ENCODE assay signal across 9 mouse cellular contexts in genomic region chr6:87730141-87730540, GRCm38 (mm10). TPM values are rescaled to one million over a fixed set of nuclear protein-coding genes. Genes with fewer than 3 reads are reported as not detected.
DNase-seq lines count a peak whose midpoint lies in the region; ATAC-seq and TF ChIP-seq lines count a peak whose summit lies in the region.
"Had no signal": no experiment of that assay in that cellular context is flagged by ENCODE, and none has a peak within 500 bp of the region (broad histone marks: within the 10 kb centered on the region; RNA-seq: fewer than 3 reads in every experiment).

No protein-coding gene starts in this region.

- TF ChIP-seq CTCF in left cerebral cortex, adult 2 months (IDR thresholded peaks at IDR 0.05): no peak
- TF ChIP-seq CTCF in intestine, postnatal 0 days (IDR thresholded peaks at IDR 0.05; ENCODE audit: low read depth): no peak

- no peak for ATAC-seq in forebrain, embryonic 12.5 days (ENCODE audit: low FRiP score)
- ATAC-seq in intestine, postnatal 0 days: no peak
- ATAC-seq in neural tube, embryonic 13.5 days (ENCODE audit: low read depth): no peak

- H3K36me3 ChIP-seq in forebrain, embryonic 12.5 days (replicated peaks): no peaks in the 10 kb centered on the region
- H3K36me3 ChIP-seq in intestine, postnatal 0 days (ENCODE audit: control insufficient read depth, insufficient read depth): no peaks in the 10 kb centered on the region
- no peaks in the 10 kb centered on the region for H3K36me3 ChIP-seq in neural tube, embryonic 13.5 days

- DNase-seq in left cerebral cortex, adult 2 months (ENCODE audit: extremely low spot score in 1 of 2, low spot score in 2 of 2): no peak
- DNase-seq in left cerebral cortex, postnatal 25 days (ENCODE audit: low spot score in 2 of 2): no peak
- DNase-seq in left cerebral cortex, postnatal 10 days (ENCODE audit: extremely low spot score in 1 of 2, low spot score in 2 of 2): no peak
- DNase-seq in left cerebral cortex, adult 8-10 months (ENCODE audit: low spot score in 2 of 2): no peak
- DNase-seq in ovary, postnatal 10 days (ENCODE audit: low spot score): no peak
- DNase-seq: thymus, postnatal 4 days had no signal

- peaks cover 47% of the 10 kb centered on the region for H3K4me1 ChIP-seq in forebrain, embryonic 12.5 days
- no peaks in the 10 kb centered on the region for H3K4me1 ChIP-seq in intestine, postnatal 0 days (replicated peaks; ENCODE audit: control insufficient read depth, insufficient read depth, low read length)
- H3K4me1 ChIP-seq in neural tube, embryonic 13.5 days (replicated peaks): peaks cover 35% of the 10 kb centered on the region

- peaks cover 65% of the 10 kb centered on the region for H3K27me3 ChIP-seq in forebrain, embryonic 12.5 days
- H3K27me3 ChIP-seq in intestine, postnatal 0 days (replicated peaks; ENCODE audit: control insufficient read depth, insufficient read depth, low read length): peaks cover 47% of the 10 kb centered on the region
- peaks cover 38% of the 10 kb centered on the region for H3K27me3 ChIP-seq in neural tube, embryonic 13.5 days

- peak overlapping the region; percentile 69 for H3K4me3 ChIP-seq in left cerebral cortex, adult 2 months
- H3K4me3 ChIP-seq in forebrain, embryonic 12.5 days (replicated peaks): peak overlapping the region; percentile 58
- H3K4me3 ChIP-seq in intestine, postnatal 0 days (ENCODE audit: low read depth, low read length): peak overlapping the region; percentile 44; the same call in 1 of the 2 replicates
- peak overlapping the region; percentile 65 for H3K4me3 ChIP-seq in neural tube, embryonic 13.5 days

- H3K27ac ChIP-seq in left cerebral cortex, adult 2 months: peak overlapping the region; percentile 86
- no peak overlapping the region for H3K27ac ChIP-seq in forebrain, embryonic 12.5 days
- no peak overlapping the region; the same call in 1 of the 2 replicates for H3K27ac ChIP-seq in intestine, postnatal 0 days (ENCODE audit: low read depth, low read length)
- H3K27ac ChIP-seq in neural tube, embryonic 13.5 days (replicated peaks): peak overlapping the region; percentile 62

- 0 out of 2 replicates have a peak overlapping the region, but pooled peaks have one; percentile 54 for H3K9ac ChIP-seq in forebrain, embryonic 12.5 days
- H3K9ac ChIP-seq in intestine, postnatal 0 days (ENCODE audit: low read depth, low read length): 0 out of 2 replicates have a peak overlapping the region, but pooled peaks have one; percentile 40
- peak overlapping the region; percentile 85 for H3K9ac ChIP-seq in neural tube, embryonic 13.5 days

- H3K9me3 ChIP-seq in forebrain, embryonic 12.5 days: no peaks in the 10 kb centered on the region
- no peaks in the 10 kb centered on the region for H3K9me3 ChIP-seq in intestine, postnatal 0 days (ENCODE audit: control insufficient read depth)
- no peaks in the 10 kb centered on the region for H3K9me3 ChIP-seq in neural tube, embryonic 13.5 days

- intact Hi-C loops in left cerebral cortex, adult 2 months (cut with DNase I): loop anchor here (2.0 kb wide), 1 partner anchor 57 kb away; the partner anchor contains the start of gene Aplf
- intact Hi-C loops in left cerebral cortex, postnatal 25 days (cut with DNase I): no loop called here
- intact Hi-C loops in left cerebral cortex, postnatal 10 days (cut with DNase I): no loop called here

- 13% methylated on average over 13 of the region's 13 CpGs for WGBS in forebrain, embryonic 12.5 days
- 21% methylated on average over 13 of the region's 13 CpGs for WGBS in intestine, postnatal 0 days
- 16% methylated on average over 13 of the region's 13 CpGs for WGBS in neural tube, embryonic 13.5 days

- H3K4me2 ChIP-seq in forebrain, embryonic 12.5 days: peak overlapping the region; percentile 93
- H3K4me2 ChIP-seq in intestine, postnatal 0 days (replicated peaks; ENCODE audit: low read depth): peak overlapping the region; percentile 74
- H3K4me2 ChIP-seq in neural tube, embryonic 13.5 days: peak overlapping the region; percentile 81

RNA-seq across cellular contexts. Expression of gene Efcc1, which starts 0.5 kb away (rescaled TPM):
- 1 to 10 TPM; 4.5 to 4.8 TPM for total RNA-seq in left cerebral cortex, adult 2 months (2021)
- total RNA-seq in left cerebral cortex, postnatal 25 days (2021): 1 to 10 TPM; 3.4 to 4.5 TPM
- polyA plus RNA-seq in forebrain, embryonic 12.5 days (2016; fragmentation: Nextera tagmentation; extraction: Ambion mirVana): 1.6 and 2.0 TPM in 2 replicates
- polyA plus RNA-seq in intestine, postnatal 0 days (2015; fragmentation: Nextera tagmentation; extraction: Ambion mirVana): 0.86 and 0.98 TPM in 2 replicates
- polyA plus RNA-seq in neural tube, embryonic 13.5 days (2015; fragmentation: Nextera tagmentation; extraction: Ambion mirVana): 4.3 TPM in 2 replicates
- 1 to 10 TPM; 3.5 to 4.2 TPM for total RNA-seq in left cerebral cortex, postnatal 10 days (2021)
- 1 to 10 TPM; 4.6 to 9.6 (median 8.4) TPM for total RNA-seq in left cerebral cortex, adult 8-10 months (2022)

RNA-seq across cellular contexts. Expression of gene Gp9, which starts 47.7 kb away (rescaled TPM):
- total RNA-seq in left cerebral cortex, adult 2 months (2021): 1 to 10 TPM in 1 of 2 experiments, under 1 TPM in 1; 0.54 to 1.4 TPM
- total RNA-seq in left cerebral cortex, postnatal 25 days (2021): 1 to 10 TPM in 1 of 2 experiments, under 1 TPM in 1; 0.92 to 1.1 TPM
- 0.88 and 1.00 TPM in 2 replicates for polyA plus RNA-seq in forebrain, embryonic 12.5 days (2016; fragmentation: Nextera tagmentation; extraction: Ambion mirVana)
- 2.1 and 2.3 TPM in 2 replicates for polyA plus RNA-seq in intestine, postnatal 0 days (2015; fragmentation: Nextera tagmentation; extraction: Ambion mirVana)
- polyA plus RNA-seq in neural tube, embryonic 13.5 days (2015; fragmentation: Nextera tagmentation; extraction: Ambion mirVana): 0.94 and 1.1 TPM in 2 replicates
- total RNA-seq in left cerebral cortex, postnatal 10 days (2021): under 1 TPM; 0.41 to 0.55 TPM
- total RNA-seq in left cerebral cortex, adult 8-10 months (2022): 1 to 10 TPM in 3 of 4 experiments, under 1 TPM in 1; 0.72 to 1.4 (median 1.1) TPM

RNA-seq across cellular contexts. Expression of gene Aplf, which starts 58.1 kb away (rescaled TPM):
- 10 to 100 TPM in 1 of 2 experiments, 1 to 10 TPM in 1; 9.1 to 10.2 TPM for total RNA-seq in left cerebral cortex, adult 2 months (2021)
- 1 to 10 TPM; 7.9 to 8.1 TPM for total RNA-seq in left cerebral cortex, postnatal 25 days (2021)
- 15.5 and 15.6 TPM in 2 replicates for polyA plus RNA-seq in forebrain, embryonic 12.5 days (2016; fragmentation: Nextera tagmentation; extraction: Ambion mirVana)
- polyA plus RNA-seq in intestine, postnatal 0 days (2015; fragmentation: Nextera tagmentation; extraction: Ambion mirVana): 7.4 and 7.9 TPM in 2 replicates
- 8.9 and 12.3 TPM in 2 replicates for polyA plus RNA-seq in neural tube, embryonic 13.5 days (2015; fragmentation: Nextera tagmentation; extraction: Ambion mirVana)
- total RNA-seq in left cerebral cortex, postnatal 10 days (2021): 10 to 100 TPM; 10.8 to 12.8 TPM
- total RNA-seq in left cerebral cortex, adult 8-10 months (2022): 10 to 100 TPM in 1 of 4 experiments, 1 to 10 TPM in 3; 8.2 to 10.3 (median 9.2) TPM

Comparison
In these comparisons a context has a peak if more than half of its experiments do, and no peak if none do; other contexts are left out.
1. H3K27ac ChIP-seq: peak in left cerebral cortex, adult 2 months (single experiment) and neural tube, embryonic 13.5 days (single experiment); none in forebrain, embryonic 12.5 days (single experiment) and intestine, postnatal 0 days (single experiment).
2. Peak in every context shown above with its lines, with median percentiles within 50 percentile points of each other: H3K4me3 ChIP-seq, H3K4me2 ChIP-seq and H3K9ac ChIP-seq.